ENCODE assay signal across 1 mouse cellular context in the genomic region with DNA sequence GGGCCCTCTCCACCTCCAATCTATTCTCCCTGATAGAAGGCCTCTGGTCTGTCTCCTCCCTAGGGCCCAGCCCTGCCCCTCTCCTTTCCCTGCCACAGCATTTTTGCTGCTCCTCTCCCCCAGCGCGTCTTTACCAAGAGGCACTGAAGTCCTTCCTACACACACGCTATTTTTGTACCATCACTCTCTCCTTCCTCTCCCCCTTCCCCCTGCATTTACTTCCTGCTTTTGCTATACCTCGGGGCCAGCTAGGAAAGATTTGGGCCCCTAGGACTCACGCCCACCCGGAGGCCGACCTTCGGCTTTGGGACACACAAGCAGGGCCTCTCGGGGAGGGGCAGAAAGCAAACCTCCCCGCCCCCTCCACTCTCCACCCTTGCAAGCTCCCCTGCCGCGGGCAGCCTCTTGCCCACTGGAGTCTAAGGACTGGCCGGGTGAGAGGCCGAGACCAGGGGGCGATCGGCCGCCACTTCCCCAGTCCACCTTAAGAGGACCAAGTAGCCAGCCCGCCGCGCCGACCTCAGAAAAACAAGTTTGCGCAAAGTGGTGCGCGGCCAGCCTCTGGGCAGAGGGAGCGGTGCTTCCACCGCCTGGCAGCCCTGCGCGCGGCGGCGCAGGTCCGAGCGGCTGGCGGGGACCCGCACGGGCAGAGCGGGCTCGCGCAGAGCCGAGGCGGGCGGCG.
TF ChIP-seq lines count a peak whose summit lies in the region.

A gene (plus strand): TSS at position 377 of the 682 bp plus-strand sequence.

TF ChIP-seq in CH12.LX, 34 proteins besides CTCF, POLR2A, EP300 and RAD21 (continued from another document):
- TF ChIP-seq HCFC1 (IDR thresholded peaks at IDR 0.05; ENCODE audit: low read depth, low read length) (no peak), KAT2A (IDR thresholded peaks at IDR 0.05; ENCODE audit: insufficient replicate concordance, low read length) (no peak), MAX (IDR thresholded peaks at IDR 0.05; ENCODE audit: low read length) (no peak; the same call in 1 of the 2 replicates), SIN3A (IDR thresholded peaks at IDR 0.05; ENCODE audit: low read length) (peak; percentile 54; the same call in 1 of the 2 replicates), JUND (conservative IDR thresholded peaks at IDR 0.05; ENCODE audit: low read depth, low read length) (no peak), RCOR1 (conservative IDR thresholded peaks at IDR 0.05; ENCODE audit: low read depth, low read length) (no peak), MYC (IDR thresholded peaks at IDR 0.05; ENCODE audit: low read depth, low read length) (no peak), BHLHE40 (IDR thresholded peaks at IDR 0.05; ENCODE audit: low read depth, low read length) (peak; percentile 11; the same call in 1 of the 2 replicates), ETS1 (conservative IDR thresholded peaks at IDR 0.05; ENCODE audit: low read depth, low read length) (no peak), ELF1 (IDR thresholded peaks at IDR 0.05; ENCODE audit: low read depth, low read length) (peak; percentile 75), GABPA (IDR thresholded peaks at IDR 0.05; ENCODE audit: insufficient replicate concordance, low read depth, low read length) (no peak), CHD1 (IDR thresholded peaks at IDR 0.05; ENCODE audit: low read depth, low read length) (no peak), USF1 (IDR thresholded peaks at IDR 0.05; ENCODE audit: low read depth, low read length) (no peak), MEF2A (IDR thresholded peaks at IDR 0.05; ENCODE audit: borderline replicate concordance, low read depth, low read length) (peak; percentile 56), NELFE (IDR thresholded peaks at IDR 0.05; ENCODE audit: low read depth, low read length) (no peak), MAZ (IDR thresholded peaks at IDR 0.05; ENCODE audit: low read depth, low read length) (peak; percentile 83; the same call in 1 of the 2 replicates), CHD2 (IDR thresholded peaks at IDR 0.05; ENCODE audit: low read length) (peak; percentile 64), UBTF (IDR thresholded peaks at IDR 0.05; ENCODE audit: low read depth, low read length) (peak; percentile 87), ZKSCAN1 (IDR thresholded peaks at IDR 0.05; ENCODE audit: borderline replicate concordance, low read depth, low read length) (no peak), TBP (conservative IDR thresholded peaks at IDR 0.05; ENCODE audit: low read depth, low read length) (no peak), NRF1 (IDR thresholded peaks at IDR 0.05; ENCODE audit: low read depth, low read length) (peak; percentile 59), E2F4 (IDR thresholded peaks at IDR 0.05; ENCODE audit: insufficient replicate concordance, low read depth, low read length) (no peak), USF2 (conservative IDR thresholded peaks at IDR 0.05; ENCODE audit: low read depth, low read length) (no peak), MXI1 (IDR thresholded peaks at IDR 0.05; ENCODE audit: low read depth, low read length) (peak; percentile 13; the same call in 1 of the 2 replicates)
TF ChIP-seq in CH12.LX: peak in this region for 10.
